Mouse (Mus musculus) hindbrain, embryonic 16.5 days (tissue): ENCODE measurements around the gene Ctnnd2. TPM values are rescaled to one million over a fixed set of nuclear protein-coding genes. Genes with fewer than 3 reads are reported as not detected.

Experiments
- ATAC-seq: fragments of 200-750 bp; cut with Nextera tagmentation; 2 replicates; pipeline ENCODE4 v1.8.0; 2017; ENCODE audit warnings: moderate TSS enrichment, moderate library complexity
- H3K27ac ChIP-seq: fragments of 300-500 bp; sonication (generic); 2 replicates; pipeline ENCODE4 v1.5.1; 2014; ENCODE audit warnings: low read depth, mild to moderate bottlenecking, control low read depth, low read length, moderate library complexity
- H3K27me3 ChIP-seq: fragments of 300-500 bp; sonication (generic); replicated peaks from 2 replicates; pipeline ENCODE4 v1.6.1; 2014; ENCODE audit warnings: low read length; ENCODE audit not compliant: control insufficient read depth, insufficient read depth
- H3K36me3 ChIP-seq: fragments of 300-500 bp; sonication (generic); 2 replicates; pipeline ENCODE4 v1.6.1; 2014; ENCODE audit warnings: mild to moderate bottlenecking, low read length, moderate library complexity, mixed read lengths; ENCODE audit not compliant: control insufficient read depth, insufficient read depth
- H3K4me1 ChIP-seq: fragments of 300-500 bp; sonication (generic); 2 replicates; pipeline ENCODE4 v1.6.1; 2014; ENCODE audit warnings: low read depth, low read length; ENCODE audit not compliant: control insufficient read depth, insufficient read depth
- H3K4me2 ChIP-seq: fragments of 300-500 bp; sonication (generic); 2 replicates; pipeline ENCODE4 v1.6.1; 2014; ENCODE audit warnings: mild to moderate bottlenecking, low read length, control low read depth, moderate library complexity
- H3K4me3 ChIP-seq: fragments of 300-500 bp; sonication (generic); 2 replicates; pipeline ENCODE4 v1.5.1; 2014; ENCODE audit warnings: mild to moderate bottlenecking, low read length, control low read depth, moderate library complexity
- H3K9ac ChIP-seq: fragments of 300-500 bp; sonication (generic); 2 replicates; pipeline ENCODE4 v1.6.1; 2014; ENCODE audit warnings: low read depth, mild to moderate bottlenecking, control low read depth, low read length, moderate library complexity
- H3K9me3 ChIP-seq: fragments of 300-500 bp; sonication (generic); 2 replicates; pipeline ENCODE4 v1.6.1; 2014; ENCODE audit warnings: mild to moderate bottlenecking, low read length, moderate library complexity; ENCODE audit not compliant: control insufficient read depth
- WGBS: fragments of 180-500 bp; shearing (Covaris S2); extraction: QIAGEN DNeasy Blood & Tissue Kit; methylation state at CpG from one replicate; pipeline ENCODE4 v1.1.7; 2014; 5-methylcytosine and 5-hydroxymethylcytosine counted together
- polyA plus RNA-seq: library from polyadenylated mRNA; unstranded; fragments of >200 nt; fragmentation: Nextera tagmentation; extraction: Ambion mirVana; gene quantifications from 2 replicates; pipeline ENCODE4 v1.2.1, GENCODE M21; 2015

Gene Ctnnd2
- polyA plus RNA-seq, 1 experiment from 2014 or later: 56.9 TPM

- no peak for ATAC-seq
- WGBS: 71% methylated on average over 2 of the region's 2 CpGs
- no peak overlapping the region for H3K4me3 ChIP-seq
Observed at GRCm38 (mm10) chr15:30719226-30719625, 546.8 kb downstream of the Ctnnd2 start.

GRCm38 (mm10) chr15:30721098-30721497 lies 548.7 kb downstream of the Ctnnd2 start:
- H3K27ac ChIP-seq: no peak overlapping the region
- ATAC-seq: no peak

More at GRCm38 (mm10) chr15:30719226-30719625, 546.8 kb downstream of the Ctnnd2 start:
- no peaks in the 10 kb centered on the region for H3K27me3 ChIP-seq
- no peak overlapping the region for H3K9ac ChIP-seq
- H3K9me3 ChIP-seq: no peaks in the 10 kb centered on the region
- H3K36me3 ChIP-seq: no peaks in the 10 kb centered on the region
- H3K27ac ChIP-seq: no peak overlapping the region
- H3K4me2 ChIP-seq: no peak overlapping the region
- no peaks in the 10 kb centered on the region for H3K4me1 ChIP-seq

GRCm38 (mm10) chr15:30726066-30726465 lies 553.7 kb downstream of the Ctnnd2 start:
- Histone ChIP-seq H3K27me3 (no peaks in the 10 kb centered on the region), H3K27ac (no peak overlapping the region), H3K9ac (no peak overlapping the region), H3K4me3 (no peak overlapping the region), H3K36me3 (no peaks in the 10 kb centered on the region), H3K4me2 (no peak overlapping the region), H3K9me3 (no peaks in the 10 kb centered on the region), H3K4me1 (peaks cover 4% of the 10 kb centered on the region)
- 59% methylated on average over 5 of the region's 5 CpGs for whole genome bisulfite sequencing
- no peak for ATAC-seq

More at GRCm38 (mm10) chr15:30721098-30721497, 548.7 kb downstream of the Ctnnd2 start:
- Histone ChIP-seq H3K9me3 (no peaks in the 10 kb centered on the region), H3K4me3 (no peak overlapping the region), H3K4me1 (peaks cover under 1% of the 10 kb centered on the region; the same call in 1 of the 2 replicates), H3K36me3 (no peaks in the 10 kb centered on the region), H3K9ac (no peak overlapping the region), H3K4me2 (no peak overlapping the region), H3K27me3 (no peaks in the 10 kb centered on the region)
- WGBS: 31% methylated on average over 2 of the region's 2 CpGs

GRCm38 (mm10) chr15:30738178-30738577 lies 565.8 kb downstream of the Ctnnd2 start:
- Histone ChIP-seq H3K27ac (no peak overlapping the region), H3K4me2 (no peak overlapping the region), H3K9ac (no peak overlapping the region), H3K36me3 (no peaks in the 10 kb centered on the region), H3K4me1 (peaks cover 8% of the 10 kb centered on the region), H3K4me3 (no peak overlapping the region), H3K9me3 (no peaks in the 10 kb centered on the region), H3K27me3 (no peaks in the 10 kb centered on the region)
- 72% methylated on average over 4 of the region's 4 CpGs for WGBS
- ATAC-seq: no peak

GRCm38 (mm10) chr15:30740728-30741127 lies 568.3 kb downstream of the Ctnnd2 start:
- ATAC-seq: peak; percentile 91
- Histone ChIP-seq H3K4me2 (peak overlapping the region; percentile 12), H3K27ac (peak overlapping the region; percentile 51), H3K36me3 (no peaks in the 10 kb centered on the region), H3K9ac (0 out of 2 replicates have a peak overlapping the region, but pooled peaks have one; percentile 9), H3K9me3 (no peaks in the 10 kb centered on the region), H3K27me3 (no peaks in the 10 kb centered on the region), H3K4me3 (no peak overlapping the region), H3K4me1 (peaks cover 8% of the 10 kb centered on the region)
- 12% methylated on average over 6 of the region's 6 CpGs for WGBS

- Histone ChIP-seq H3K9me3 (no peaks in the 10 kb centered on the region), H3K4me3 (no peak overlapping the region), H3K4me2 (no peak overlapping the region), H3K27ac (no peak overlapping the region), H3K27me3 (no peaks in the 10 kb centered on the region), H3K9ac (no peak overlapping the region), H3K4me1 (peaks cover 2% of the 10 kb centered on the region), H3K36me3 (no peaks in the 10 kb centered on the region)
- WGBS: 92% methylated on average over 2 of the region's 2 CpGs
- no peak for ATAC-seq
Observed at GRCm38 (mm10) chr15:30757991-30758390, 585.6 kb downstream of the Ctnnd2 start.

GRCm38 (mm10) chr15:30762211-30762610 lies 589.8 kb downstream of the Ctnnd2 start:
- Histone ChIP-seq H3K36me3 (no peaks in the 10 kb centered on the region), H3K9ac (no peak overlapping the region), H3K27ac (no peak overlapping the region), H3K4me3 (no peak overlapping the region), H3K4me1 (peaks cover 2% of the 10 kb centered on the region), H3K9me3 (no peaks in the 10 kb centered on the region), H3K4me2 (no peak overlapping the region), H3K27me3 (no peaks in the 10 kb centered on the region)
- WGBS: 56% methylated on average over 5 of the region's 5 CpGs
- no peak for ATAC-seq

GRCm38 (mm10) chr15:30762695-30763285 lies 590.4 kb downstream of the Ctnnd2 start:
- peak; percentile 38; the same call in 1 of the 2 replicates for ATAC-seq
- Histone ChIP-seq H3K27ac (no peak overlapping the region), H3K27me3 (no peaks in the 10 kb centered on the region), H3K9ac (no peak overlapping the region), H3K36me3 (no peaks in the 10 kb centered on the region), H3K9me3 (no peaks in the 10 kb centered on the region), H3K4me3 (no peak overlapping the region), H3K4me2 (no peak overlapping the region), H3K4me1 (peaks cover 2% of the 10 kb centered on the region)
- WGBS: 100% methylated on average over 1 of the region's 1 CpGs

GRCm38 (mm10) chr15:30776931-30777330 lies 604.5 kb downstream of the Ctnnd2 start:
- 69% methylated on average over 7 of the region's 7 CpGs for WGBS
- Histone ChIP-seq H3K27me3 (no peaks in the 10 kb centered on the region), H3K9ac (no peak overlapping the region), H3K36me3 (no peaks in the 10 kb centered on the region), H3K27ac (no peak overlapping the region), H3K4me1 (peaks cover 5% of the 10 kb centered on the region; the same call in 1 of the 2 replicates), H3K4me3 (no peak overlapping the region), H3K4me2 (no peak overlapping the region), H3K9me3 (no peaks in the 10 kb centered on the region)
- ATAC-seq: peak; percentile 38; the same call in 1 of the 2 replicates
